Mouse (Mus musculus) heart, embryonic 14.5 days (tissue): ENCODE data around the gene Rtbdn. TPM values are rescaled to one million over a fixed set of nuclear protein-coding genes. Genes with fewer than 3 reads are reported as not detected.

ENCODE experiments used
- ATAC-seq: fragments of 200-750 bp; cut with Nextera tagmentation; 2 replicates; pipeline ENCODE4 v1.8.0; 2017; ENCODE audit warnings: low read depth, moderate TSS enrichment; ENCODE audit not compliant: insufficient number of reproducible peaks, insufficient read depth, low FRiP score
- H3K27ac ChIP-seq, 2 experiments: fragments of 200-500 bp in 1 of 2; fragments of 300-500 bp in 1 of 2; sonication (generic) in 1 of 2; replicated peaks in 1 of 2; 2 replicates each; pipeline ENCODE4 v1.5.1; 2012 to 2014; ENCODE audit warnings: low read depth in 2 of 2, low read length in 2 of 2, control low read depth in 1 of 2, mild to moderate bottlenecking in 1 of 2, mixed read lengths in 1 of 2; ENCODE audit not compliant: control insufficient read depth in 1 of 2, insufficient read depth in 1 of 2
- H3K27me3 ChIP-seq: fragments of 300-500 bp; sonication (generic); 2 replicates; pipeline ENCODE4 v1.6.1; 2014; ENCODE audit warnings: mild to moderate bottlenecking, low read length, control low read depth; ENCODE audit not compliant: control insufficient read depth, insufficient read depth
- H3K36me3 ChIP-seq: fragments of 300-500 bp; sonication (generic); 2 replicates; pipeline ENCODE4 v1.6.1; 2014; ENCODE audit warnings: mild to moderate bottlenecking, control low read depth, low read length, mixed read lengths; ENCODE audit not compliant: control insufficient read depth, insufficient read depth
- H3K4me1 ChIP-seq, 2 experiments: fragments of 200-500 bp in 1 of 2; fragments of 300-500 bp in 1 of 2; sonication (generic) in 1 of 2; 2 replicates each; pipeline ENCODE4 v1.6.1; 2012 to 2014; ENCODE audit warnings: low read length in 2 of 2, control low read depth in 1 of 2, mixed read lengths in 1 of 2; ENCODE audit not compliant: control insufficient read depth in 2 of 2, insufficient read depth in 2 of 2
- H3K4me2 ChIP-seq: fragments of 300-500 bp; sonication (generic); 2 replicates; pipeline ENCODE4 v1.6.1; 2014; ENCODE audit warnings: mild to moderate bottlenecking, low read length
- H3K4me3 ChIP-seq, 2 experiments: fragments of 200-500 bp in 1 of 2; fragments of 300-500 bp in 1 of 2; sonication (generic) in 1 of 2; 2 replicates each; pipeline ENCODE4 v1.5.1; 2012 to 2014; ENCODE audit warnings: low read length in 2 of 2, mild to moderate bottlenecking in 2 of 2, control low read depth in 1 of 2, low read depth in 1 of 2, moderate library complexity in 1 of 2; ENCODE audit not compliant: control insufficient read depth in 1 of 2, insufficient read depth in 1 of 2
- H3K9ac ChIP-seq: fragments of 300-500 bp; sonication (generic); 2 replicates; pipeline ENCODE4 v1.6.1; 2014; ENCODE audit warnings: mild to moderate bottlenecking, low read length
- H3K9me3 ChIP-seq: fragments of 300-500 bp; sonication (generic); 2 replicates; pipeline ENCODE4 v1.6.1; 2016; ENCODE audit warnings: low read length, control low read depth; ENCODE audit not compliant: control insufficient read depth
- WGBS: fragments of 180-500 bp; shearing (Covaris S2); extraction: QIAGEN DNeasy Blood & Tissue Kit; methylation state at CpG from one replicate; pipeline ENCODE4 v1.1.7; 2014; 5-methylcytosine and 5-hydroxymethylcytosine counted together
- polyA plus RNA-seq: library from polyadenylated mRNA; unstranded; fragments of >200 nt; fragmentation: Nextera tagmentation; extraction: Ambion mirVana; gene quantifications from 2 replicates; pipeline ENCODE4 v1.2.1, GENCODE M21; 2014

The Rtbdn gene
- polyA plus RNA-seq, 1 experiment from 2014 or later = 0.12 TPM

GRCm38 (mm10) chr8:84977435-84978247 lies 30.9 kb downstream of the Rtbdn start:
- peaks cover 33 to 56% of the 10 kb centered on the region in 2 experiments for H3K4me1 ChIP-seq
- H3K9ac ChIP-seq = peak overlapping the region; percentile 83
- H3K4me3 ChIP-seq = peak overlapping the region; percentile 62 to 66
- no peaks in the 10 kb centered on the region for H3K27me3 ChIP-seq
- peaks cover 25% of the 10 kb centered on the region for H3K36me3 ChIP-seq
- peak overlapping the region; percentile 96 for H3K4me2 ChIP-seq
- H3K27ac ChIP-seq = peak overlapping the region; percentile 65 to 89
- ATAC-seq = no peak
- H3K9me3 ChIP-seq = no peaks in the 10 kb centered on the region
- WGBS = under 1% methylated on average over 70 of the region's 70 CpGs

- peak; percentile 59 for ATAC-seq
- H3K27me3 ChIP-seq = no peaks in the 10 kb centered on the region
- peaks cover 33 to 56% of the 10 kb centered on the region in 2 experiments for H3K4me1 ChIP-seq
- H3K9me3 ChIP-seq = no peaks in the 10 kb centered on the region
- peak within 1 kb of the TSS; percentile 83 for H3K9ac ChIP-seq
- H3K4me2 ChIP-seq = peak within 1 kb of the TSS; percentile 96
- H3K4me3 ChIP-seq = peak within 1 kb of the TSS; percentile 62 to 66
- peak within 1 kb of the TSS; percentile 65 to 89 for H3K27ac ChIP-seq
- H3K36me3 ChIP-seq = peaks cover 18% of the 10 kb centered on the region
- WGBS = under 1% methylated on average over 63 of the region's 63 CpGs
Observed at GRCm38 (mm10) chr8:84978248-84978940, 31.6 kb downstream of the Rtbdn start, which contains the start of gene Junb. Gene Junb (minus strand): TSS chr8:84978718.

GRCm38 (mm10) chr8:84979599-84980421 lies 33.0 kb downstream of the Rtbdn start:
- Histone ChIP-seq H3K36me3 (peaks cover 4% of the 10 kb centered on the region), H3K4me1 (peaks cover 35 to 55% of the 10 kb centered on the region in 2 experiments), H3K27me3 (no peaks in the 10 kb centered on the region), H3K27ac (peak overlapping the region; percentile 11 to 89; a peak in 3 of 4 replicates), H3K9ac (peak overlapping the region; percentile 83), H3K9me3 (no peaks in the 10 kb centered on the region), H3K4me3 (peak overlapping the region; percentile 43 to 62), H3K4me2 (peak overlapping the region; percentile 96)
- 3% methylated on average over 42 of the region's 42 CpGs for WGBS
- peak; percentile 15 for ATAC-seq

GRCm38 (mm10) chr8:84980622-84981358 lies 34.0 kb downstream of the Rtbdn start:
- 25% methylated on average over 11 of the region's 11 CpGs for WGBS

GRCm38 (mm10) chr8:84981644-84982498 lies 35.1 kb downstream of the Rtbdn start:
- H3K9me3 ChIP-seq = no peaks in the 10 kb centered on the region
- no peak overlapping the region for H3K4me2 ChIP-seq
- H3K9ac ChIP-seq = no peak overlapping the region
- H3K4me1 ChIP-seq = peaks cover 40 to 58% of the 10 kb centered on the region in 2 experiments
- no peak overlapping the region for H3K27ac ChIP-seq
- 73% methylated on average over 15 of the region's 15 CpGs for WGBS
- H3K27me3 ChIP-seq = no peaks in the 10 kb centered on the region
- no peak overlapping the region for H3K4me3 ChIP-seq
- H3K36me3 ChIP-seq = no peaks in the 10 kb centered on the region
- no peak for ATAC-seq

More at GRCm38 (mm10) chr8:84980622-84981358, 34.0 kb downstream of the Rtbdn start:
- 0 out of 4 replicates have a peak overlapping the region, but pooled peaks of 1 of the 2 experiments have one; percentile 62 for H3K4me3 ChIP-seq
- H3K9me3 ChIP-seq = no peaks in the 10 kb centered on the region
- no peak for ATAC-seq
- peak overlapping the region in 1 of 2 experiments; percentile 89; a peak in 2 of 4 replicates for H3K27ac ChIP-seq
- H3K36me3 ChIP-seq = no peaks in the 10 kb centered on the region
- peak overlapping the region; percentile 96 for H3K4me2 ChIP-seq
- H3K9ac ChIP-seq = peak overlapping the region; percentile 83
- H3K27me3 ChIP-seq = no peaks in the 10 kb centered on the region
- peaks cover 41 to 58% of the 10 kb centered on the region in 2 experiments for H3K4me1 ChIP-seq

GRCm38 (mm10) chr8:84982499-84983011 lies 35.8 kb downstream of the Rtbdn start:
- no peak for ATAC-seq
- H3K27me3 ChIP-seq = no peaks in the 10 kb centered on the region
- H3K36me3 ChIP-seq = no peaks in the 10 kb centered on the region
- H3K4me1 ChIP-seq = peaks cover 35 to 53% of the 10 kb centered on the region in 2 experiments
- WGBS = 64% methylated on average over 3 of the region's 3 CpGs
- no peak overlapping the region for H3K9ac ChIP-seq
- H3K4me3 ChIP-seq = no peak overlapping the region
- no peaks in the 10 kb centered on the region for H3K9me3 ChIP-seq
- no peak overlapping the region for H3K4me2 ChIP-seq
- no peak overlapping the region for H3K27ac ChIP-seq
